Comparison of ENCODE assay signal across 30 mouse cellular contexts in the genomic region with DNA sequence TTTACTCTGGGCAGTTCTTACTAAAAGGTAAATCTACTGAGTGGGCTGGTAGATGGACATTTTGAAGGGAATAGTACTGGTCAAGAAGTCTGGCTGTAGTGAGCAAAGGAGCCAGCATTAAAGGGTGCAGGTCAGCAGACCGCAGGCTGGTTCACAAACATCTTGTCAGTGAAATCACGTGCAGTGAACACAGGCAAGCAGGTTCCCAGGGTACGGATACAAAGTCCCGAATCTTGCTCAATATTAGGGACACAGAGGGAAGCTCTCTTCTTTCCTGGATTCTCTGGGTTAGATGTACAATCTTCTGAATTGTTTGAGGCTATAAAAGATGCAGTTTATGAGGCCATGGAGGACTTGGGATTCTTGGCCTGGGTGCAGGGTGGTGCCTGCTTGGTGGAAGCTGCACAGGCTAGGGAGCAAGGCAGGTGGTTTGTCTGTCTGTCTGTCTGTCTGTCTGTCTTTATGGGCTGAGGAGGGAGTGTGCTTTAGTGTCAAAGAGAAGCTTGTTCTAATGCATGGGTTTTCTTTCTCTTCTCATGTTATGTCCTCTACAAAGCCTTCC. TPM values are rescaled to one million over a fixed set of nuclear protein-coding genes. Genes with fewer than 3 reads are reported as not detected.
DNase-seq lines count a peak whose midpoint lies in the region; ATAC-seq and TF ChIP-seq lines count a peak whose summit lies in the region.
"Had no signal": no experiment of that assay in that cellular context is flagged by ENCODE, and none has a peak within 500 bp of the region (broad histone marks: within the 10 kb centered on the region; RNA-seq: fewer than 3 reads in every experiment).

No protein-coding gene starts in this region.

- no peaks in the 10 kb centered on the region for H3K36me3 ChIP-seq in heart, embryonic 10.5 days
- H3K36me3 ChIP-seq in liver, embryonic 16.5 days (ENCODE audit: control insufficient read depth, insufficient read depth): no peaks in the 10 kb centered on the region
- no peaks in the 10 kb centered on the region for H3K36me3 ChIP-seq in liver, postnatal 0 days (replicated peaks; ENCODE audit: insufficient read depth, low read length)
- no peaks in the 10 kb centered on the region for H3K36me3 ChIP-seq in intestine, embryonic 15.5 days
- no peaks in the 10 kb centered on the region for H3K36me3 ChIP-seq in intestine, postnatal 0 days (ENCODE audit: control insufficient read depth, insufficient read depth)
- H3K36me3 ChIP-seq: embryonic facial prominence, embryonic 13.5 days; embryonic facial prominence, embryonic 15.5 days; forebrain, embryonic 10.5 days; forebrain, embryonic 12.5 days; G1E had no signal

- no peak overlapping the region for H3K4me2 ChIP-seq in liver, embryonic 16.5 days (ENCODE audit: low read depth, low read length)
- H3K4me2 ChIP-seq in liver, postnatal 0 days (ENCODE audit: low read depth, low read length): no peak overlapping the region
- H3K4me2 ChIP-seq in intestine, embryonic 15.5 days (replicated peaks): no peak overlapping the region
- no peak overlapping the region for H3K4me2 ChIP-seq in intestine, postnatal 0 days (replicated peaks; ENCODE audit: low read depth)
- H3K4me2 ChIP-seq: embryonic facial prominence, embryonic 13.5 days; embryonic facial prominence, embryonic 15.5 days; forebrain, embryonic 12.5 days had no signal

- DNase-seq in heart, embryonic 10.5 days (ENCODE audit: low spot score): no peak
- DNase-seq in heart, postnatal 14 days: no peak
- DNase-seq in liver, postnatal 0 days: no peak
- DNase-seq in T-cell, adult 2 months (ENCODE audit: low spot score): no peak
- DNase-seq: adrenal gland, adult 2 months; adrenal gland, postnatal 10 days; adrenal gland, postnatal 25 days; B cell, adult 2 months; cerebellum, adult 11 months; cerebellum, adult 18-20 months; cerebellum, adult 8-10 months; cerebellum, adult 9-11 months; cerebellum, postnatal 14 days; cerebellum, postnatal 36 days; embryo, embryonic 11 days had no signal

- H3K9ac ChIP-seq in liver, embryonic 16.5 days (ENCODE audit: low read depth, low read length): no peak overlapping the region
- H3K9ac ChIP-seq in liver, postnatal 0 days (replicated peaks): no peak overlapping the region
- no peak overlapping the region for H3K9ac ChIP-seq in intestine, embryonic 15.5 days
- no peak overlapping the region for H3K9ac ChIP-seq in intestine, postnatal 0 days (ENCODE audit: low read depth, low read length)
- H3K9ac ChIP-seq: embryonic facial prominence, embryonic 13.5 days; embryonic facial prominence, embryonic 15.5 days; forebrain, embryonic 12.5 days had no signal

- intact Hi-C loops in heart, postnatal 14 days (cut with DNase I): no loop called here

- 75% methylated on average over 4 of the region's 4 CpGs for WGBS in heart, embryonic 10.5 days
- WGBS in liver, embryonic 16.5 days (ENCODE audit: insufficient replicate concordance): 52% methylated on average over 4 of the region's 4 CpGs
- WGBS in liver, postnatal 0 days (ENCODE audit: insufficient replicate concordance): 61% methylated on average over 4 of the region's 4 CpGs
- 75% methylated on average over 4 of the region's 4 CpGs for WGBS in intestine, embryonic 15.5 days
- 62% methylated on average over 4 of the region's 4 CpGs for WGBS in intestine, postnatal 0 days

- 0 out of 2 replicates have a peak, but pooled peaks have one; percentile 47 for ATAC-seq in liver, embryonic 16.5 days (ENCODE audit: low read depth)
- ATAC-seq in liver, postnatal 0 days: no peak
- ATAC-seq in intestine, embryonic 15.5 days: 0 out of 2 replicates have a peak, but pooled peaks have one; percentile 41
- ATAC-seq in intestine, postnatal 0 days: peak; percentile 83
- ATAC-seq in inflammation-experienced regulatory T-cells, adult 6 months: no peak
- ATAC-seq: CD4-positive, CD25-positive, alpha-beta regulatory T cell, adult 4 months; forebrain, embryonic 14.5 days; Patski had no signal

- no peak for TF ChIP-seq CTCF in liver, postnatal 0 days (IDR thresholded peaks at IDR 0.05; ENCODE audit: low read depth)
- TF ChIP-seq CTCF in intestine, postnatal 0 days (IDR thresholded peaks at IDR 0.05; ENCODE audit: low read depth): no peak

- TF ChIP-seq EP300 in liver, postnatal 0 days (IDR thresholded peaks at IDR 0.05; ENCODE audit: low read depth): no peak

- H3K4me1 ChIP-seq in heart, embryonic 10.5 days: peaks cover 7% of the 10 kb centered on the region; the same call in 1 of the 2 replicates
- H3K4me1 ChIP-seq in liver, embryonic 16.5 days (ENCODE audit: control insufficient read depth, low read depth, low read length): no peaks in the 10 kb centered on the region
- H3K4me1 ChIP-seq in liver, postnatal 0 days (ENCODE audit: insufficient read depth): no peaks in the 10 kb centered on the region
- no peaks in the 10 kb centered on the region for H3K4me1 ChIP-seq in intestine, embryonic 15.5 days (replicated peaks)
- H3K4me1 ChIP-seq in intestine, postnatal 0 days (replicated peaks; ENCODE audit: control insufficient read depth, insufficient read depth, low read length): no peaks in the 10 kb centered on the region
- H3K4me1 ChIP-seq: embryonic facial prominence, embryonic 13.5 days; embryonic facial prominence, embryonic 15.5 days; forebrain, embryonic 10.5 days; forebrain, embryonic 12.5 days had no signal

- no peak overlapping the region for H3K4me3 ChIP-seq in heart, embryonic 10.5 days
- no peak overlapping the region for H3K4me3 ChIP-seq in liver, embryonic 16.5 days (ENCODE audit: low read depth, low read length)
- no peak overlapping the region for H3K4me3 ChIP-seq in liver, postnatal 0 days (ENCODE audit: low read depth, low read length)
- no peak overlapping the region for H3K4me3 ChIP-seq in intestine, embryonic 15.5 days (replicated peaks)
- no peak overlapping the region for H3K4me3 ChIP-seq in intestine, postnatal 0 days (ENCODE audit: low read depth, low read length)
- H3K4me3 ChIP-seq: embryonic facial prominence, embryonic 13.5 days; embryonic facial prominence, embryonic 15.5 days; erythroblast, embryonic 14.5 days; forebrain, embryonic 10.5 days; forebrain, embryonic 12.5 days had no signal

- no peaks in the 10 kb centered on the region for H3K9me3 ChIP-seq in heart, embryonic 10.5 days
- H3K9me3 ChIP-seq in liver, embryonic 16.5 days (replicated peaks; ENCODE audit: control insufficient read depth, low read length): no peaks in the 10 kb centered on the region
- H3K9me3 ChIP-seq in liver, postnatal 0 days (ENCODE audit: low read length): no peaks in the 10 kb centered on the region
- H3K9me3 ChIP-seq in intestine, embryonic 15.5 days: no peaks in the 10 kb centered on the region
- H3K9me3 ChIP-seq in intestine, postnatal 0 days (ENCODE audit: control insufficient read depth): no peaks in the 10 kb centered on the region
- H3K9me3 ChIP-seq: embryonic facial prominence, embryonic 13.5 days; embryonic facial prominence, embryonic 15.5 days; forebrain, embryonic 10.5 days; forebrain, embryonic 12.5 days; G1E had no signal

- peak overlapping the region; percentile 52 for H3K27ac ChIP-seq in heart, embryonic 10.5 days
- no peak overlapping the region for H3K27ac ChIP-seq in liver, embryonic 16.5 days (ENCODE audit: low read length)
- H3K27ac ChIP-seq in liver, postnatal 0 days (ENCODE audit: low read depth): no peak overlapping the region
- H3K27ac ChIP-seq in intestine, embryonic 15.5 days: no peak overlapping the region
- H3K27ac ChIP-seq in intestine, postnatal 0 days (ENCODE audit: low read depth, low read length): no peak overlapping the region
- H3K27ac ChIP-seq: embryonic facial prominence, embryonic 13.5 days; embryonic facial prominence, embryonic 15.5 days; forebrain, embryonic 10.5 days; forebrain, embryonic 12.5 days had no signal

- H3K27me3 ChIP-seq in heart, embryonic 10.5 days (ENCODE audit: insufficient read depth, poor library complexity, severe bottlenecking): no peaks in the 10 kb centered on the region
- H3K27me3 ChIP-seq in liver, embryonic 16.5 days (ENCODE audit: control insufficient read depth, insufficient read depth, low read depth, low read length): no peaks in the 10 kb centered on the region
- no peaks in the 10 kb centered on the region for H3K27me3 ChIP-seq in liver, postnatal 0 days (ENCODE audit: insufficient read depth, low read length)
- no peaks in the 10 kb centered on the region for H3K27me3 ChIP-seq in intestine, embryonic 15.5 days (replicated peaks)
- H3K27me3 ChIP-seq in intestine, postnatal 0 days (replicated peaks; ENCODE audit: control insufficient read depth, insufficient read depth, low read length): no peaks in the 10 kb centered on the region
- H3K27me3 ChIP-seq: embryonic facial prominence, embryonic 13.5 days; embryonic facial prominence, embryonic 15.5 days; forebrain, embryonic 12.5 days had no signal

RNA-seq across cellular contexts. Expression of gene Kcnh1, which starts 8.8 kb away (rescaled TPM):
- polyA plus RNA-seq in heart, embryonic 10.5 days (2016; fragmentation: Nextera tagmentation; extraction: Ambion mirVana): 0.14 TPM in 2 replicates
- total RNA-seq in heart, postnatal 14 days (2021): under 1 TPM; 0.12 to 0.17 TPM
- polyA plus RNA-seq in liver, embryonic 16.5 days (2015; fragmentation: Nextera tagmentation; extraction: Ambion mirVana): not detected in 2 replicates
- not detected in 2 replicates for polyA plus RNA-seq in liver, postnatal 0 days (2015; fragmentation: Nextera tagmentation; extraction: Ambion mirVana)
- polyA plus RNA-seq in intestine, embryonic 15.5 days (2015; fragmentation: Nextera tagmentation; extraction: Ambion mirVana): 0.99 and 1.2 TPM in 2 replicates
- 0.65 and 0.69 TPM in 2 replicates for polyA plus RNA-seq in intestine, postnatal 0 days (2015; fragmentation: Nextera tagmentation; extraction: Ambion mirVana)
- not detected for polyA plus RNA-seq in inflammation-experienced regulatory T-cells, adult 6 months (2017; shearing (Covaris generic))
- total RNA-seq: CH12.LX; common myeloid progenitor, adult 5-6 weeks had no signal
- polyA plus RNA-seq: CD4-positive, CD25-positive, alpha-beta regulatory T cell, adult 4 months; erythroblast, embryonic 14.5 days; G1E had no signal

RNA-seq across cellular contexts. Expression of gene Rcor3, which starts 43.9 kb away (rescaled TPM):
- polyA plus RNA-seq in heart, embryonic 10.5 days (2016; fragmentation: Nextera tagmentation; extraction: Ambion mirVana): 21.7 and 25.4 TPM in 2 replicates
- 10 to 100 TPM; 31.9 to 40.9 TPM for total RNA-seq in heart, postnatal 14 days (2021)
- polyA plus RNA-seq in liver, embryonic 16.5 days (2015; fragmentation: Nextera tagmentation; extraction: Ambion mirVana): 7.0 and 8.6 TPM in 2 replicates
- 6.2 and 7.2 TPM in 2 replicates for polyA plus RNA-seq in liver, postnatal 0 days (2015; fragmentation: Nextera tagmentation; extraction: Ambion mirVana)
- 21.4 and 25.5 TPM in 2 replicates for polyA plus RNA-seq in intestine, embryonic 15.5 days (2015; fragmentation: Nextera tagmentation; extraction: Ambion mirVana)
- polyA plus RNA-seq in intestine, postnatal 0 days (2015; fragmentation: Nextera tagmentation; extraction: Ambion mirVana): 16.8 and 17.9 TPM in 2 replicates
- 10 to 100 TPM; 10.9 to 19.9 (median 14.6) TPM for polyA plus RNA-seq in inflammation-experienced regulatory T-cells, adult 6 months (2017; shearing (Covaris generic))

Comparison
In these comparisons a context has a peak if more than half of its experiments do, and no peak if none do; other contexts are left out.
1. ATAC-seq: peak in liver, embryonic 16.5 days (single experiment), intestine, embryonic 15.5 days (single experiment) and intestine, postnatal 0 days (single experiment); none in liver, postnatal 0 days (single experiment) and inflammation-experienced regulatory T-cells, adult 6 months (single experiment).